Mouse (Mus musculus): ENCODE measurements around the gene Epm2aip1. TPM values are rescaled to one million over a fixed set of nuclear protein-coding genes. Genes with fewer than 3 reads are reported as not detected.

The Epm2aip1 gene
- polyA plus RNA-seq, 1 experiment from 2014 or later = 39.3 TPM

GRCm38 (mm10) chr9:111267998-111268397 is 3.7 kb upstream of the Epm2aip1 start:
- WGBS = 94% methylated on average over 2 of the region's 2 CpGs
- Histone ChIP-seq H3K4me1 (peaks cover 11% of the 10 kb centered on the region), H3K27ac (no peak overlapping the region), H3K36me3 (peaks cover 28% of the 10 kb centered on the region), H3K4me2 (replicated peaks) (no peak overlapping the region), H3K27me3 (no peaks in the 10 kb centered on the region), H3K9me3 (no peaks in the 10 kb centered on the region), H3K4me3 (no peak overlapping the region), H3K9ac (no peak overlapping the region)
- ATAC-seq (ENCODE audit: low FRiP score, low read depth) = no peak

DNA sequence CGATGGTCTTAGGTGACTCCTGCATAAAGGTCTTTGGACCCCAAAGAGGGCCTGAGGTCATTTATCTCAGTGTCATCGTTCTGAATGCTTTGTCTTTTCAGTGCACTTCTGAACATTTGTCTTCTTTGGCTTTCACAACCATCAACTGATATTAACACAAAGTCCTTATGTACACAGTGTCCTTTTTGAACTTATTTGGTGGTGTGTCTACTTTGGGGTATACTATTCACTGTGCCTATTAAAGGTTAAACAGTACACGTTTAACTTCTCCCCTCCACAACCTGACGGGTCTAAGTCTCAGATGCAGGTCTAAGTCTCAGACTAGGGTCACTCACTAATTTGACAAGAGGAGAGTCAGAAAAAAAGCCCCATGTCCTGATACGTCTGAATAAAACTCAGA is 1.1 kb upstream of the Epm2aip1 start:
- Histone ChIP-seq H3K4me2 (replicated peaks) (peak overlapping the region; percentile 76), H3K36me3 (peaks cover 31% of the 10 kb centered on the region), H3K4me1 (peaks cover 35% of the 10 kb centered on the region), H3K27me3 (no peaks in the 10 kb centered on the region), H3K27ac (peak overlapping the region; percentile 95), H3K9me3 (no peaks in the 10 kb centered on the region), H3K4me3 (peak overlapping the region; percentile 91), H3K9ac (peak overlapping the region; percentile 84)
- ATAC-seq (ENCODE audit: low FRiP score, low read depth) = no peak
- 20% methylated on average over 5 of the region's 5 CpGs for WGBS

DNA sequence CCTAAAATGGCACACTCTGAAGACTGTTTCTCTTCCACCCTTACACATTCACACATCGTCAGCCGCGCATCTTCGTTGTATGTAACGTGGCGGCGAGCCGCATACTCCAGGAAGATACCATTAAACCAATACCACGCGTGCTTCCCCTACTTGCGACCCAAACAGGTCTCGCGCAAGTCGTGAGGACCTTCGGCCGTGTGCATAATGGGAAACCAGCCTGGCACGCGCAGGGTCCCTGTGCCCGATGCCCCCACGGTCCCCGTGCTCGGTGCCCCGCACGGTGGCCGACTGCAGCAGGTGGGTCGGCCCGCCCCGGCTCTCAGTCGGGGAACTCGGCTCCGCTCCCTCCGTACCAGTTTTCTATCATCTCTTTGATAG is 684 bp upstream of the Epm2aip1 start:
- peak overlapping the region; percentile 95 for H3K27ac ChIP-seq
- H3K27me3 ChIP-seq = no peaks in the 10 kb centered on the region
- peak; percentile 66 for ATAC-seq (ENCODE audit: low FRiP score, low read depth)
- peak overlapping the region; percentile 76 for H3K4me2 ChIP-seq (replicated peaks)
- peaks cover 32% of the 10 kb centered on the region for H3K36me3 ChIP-seq
- under 1% methylated on average over 32 of the region's 32 CpGs for WGBS
- H3K9me3 ChIP-seq = no peaks in the 10 kb centered on the region
- peak overlapping the region; percentile 84 for H3K9ac ChIP-seq
- H3K4me3 ChIP-seq = peak overlapping the region; percentile 91
- peaks cover 39% of the 10 kb centered on the region for H3K4me1 ChIP-seq

DNA sequence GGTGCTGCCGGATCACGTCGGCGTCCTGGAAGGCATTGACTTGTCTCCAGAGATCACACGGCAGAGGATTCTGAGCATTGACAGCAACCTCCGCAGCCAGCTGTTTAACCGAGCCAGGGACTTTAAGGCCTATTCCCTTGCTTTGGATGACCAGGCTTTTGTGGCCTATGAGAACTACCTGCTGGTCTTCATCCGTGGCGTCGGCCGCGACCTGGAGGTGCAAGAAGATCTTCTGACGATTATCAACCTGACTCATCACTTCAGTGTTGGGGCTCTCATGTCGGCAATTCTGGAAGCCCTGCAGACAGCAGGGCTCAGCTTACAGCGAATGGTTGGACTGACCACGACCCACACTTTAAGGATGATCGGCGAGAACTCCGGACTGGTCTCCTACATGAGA is 627 bp downstream of the Epm2aip1 start:
- WGBS = 9% methylated on average over 19 of the region's 19 CpGs
- Histone ChIP-seq H3K36me3 (peaks cover 30% of the 10 kb centered on the region), H3K4me3 (peak overlapping the region; percentile 91), H3K27ac (peak overlapping the region; percentile 94), H3K4me2 (replicated peaks) (peak overlapping the region; percentile 91), H3K4me1 (peaks cover 47% of the 10 kb centered on the region), H3K27me3 (no peaks in the 10 kb centered on the region), H3K9ac (peak overlapping the region; percentile 97), H3K9me3 (no peaks in the 10 kb centered on the region)
- no peak for ATAC-seq (ENCODE audit: low FRiP score, low read depth)

DNA sequence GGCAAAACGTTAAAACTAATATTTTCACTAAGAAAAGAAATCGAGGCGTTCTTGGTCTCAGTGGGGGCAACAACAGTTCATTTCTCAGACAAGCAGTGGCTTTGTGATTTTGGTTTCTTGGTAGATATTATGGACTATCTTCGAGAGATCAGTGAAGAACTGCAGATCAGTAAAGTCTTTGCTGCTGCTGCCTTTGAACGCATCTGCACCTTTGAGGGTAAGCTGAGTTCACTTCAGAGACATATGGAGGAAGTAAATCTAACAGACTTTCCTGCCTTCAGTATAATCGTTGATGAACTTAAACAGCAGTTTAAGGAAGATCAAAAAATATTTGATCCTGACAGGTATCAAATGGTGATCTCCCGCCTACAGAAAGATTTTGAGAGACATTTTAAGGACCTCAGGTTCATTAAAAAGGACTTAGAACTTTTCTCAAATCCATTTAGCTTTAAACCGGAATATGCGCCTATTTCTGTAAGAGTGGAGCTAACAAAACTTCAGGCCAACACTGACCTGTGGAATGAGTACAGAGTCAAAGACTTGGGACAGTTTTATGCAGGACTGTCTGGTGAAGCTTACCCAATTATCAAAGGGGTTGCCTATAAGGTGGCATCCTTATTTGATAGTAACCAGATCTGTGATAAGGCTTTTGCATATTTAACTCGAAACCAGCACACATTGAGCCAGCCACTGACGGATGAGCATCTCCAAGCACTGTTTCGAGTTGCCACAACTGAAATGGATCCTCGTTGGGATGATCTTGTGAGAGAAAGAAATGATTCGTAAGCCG is 1.5 kb downstream of the Epm2aip1 start:
- ATAC-seq (ENCODE audit: low FRiP score, low read depth) = no peak
- WGBS = 67% methylated on average over 15 of the region's 15 CpGs
- Histone ChIP-seq H3K9ac (peak overlapping the region; percentile 97), H3K27ac (no peak overlapping the region), H3K27me3 (no peaks in the 10 kb centered on the region), H3K4me2 (replicated peaks) (peak overlapping the region; percentile 91), H3K4me3 (peak overlapping the region; percentile 91), H3K4me1 (peaks cover 47% of the 10 kb centered on the region), H3K9me3 (no peaks in the 10 kb centered on the region), H3K36me3 (peaks cover 34% of the 10 kb centered on the region)

DNA sequence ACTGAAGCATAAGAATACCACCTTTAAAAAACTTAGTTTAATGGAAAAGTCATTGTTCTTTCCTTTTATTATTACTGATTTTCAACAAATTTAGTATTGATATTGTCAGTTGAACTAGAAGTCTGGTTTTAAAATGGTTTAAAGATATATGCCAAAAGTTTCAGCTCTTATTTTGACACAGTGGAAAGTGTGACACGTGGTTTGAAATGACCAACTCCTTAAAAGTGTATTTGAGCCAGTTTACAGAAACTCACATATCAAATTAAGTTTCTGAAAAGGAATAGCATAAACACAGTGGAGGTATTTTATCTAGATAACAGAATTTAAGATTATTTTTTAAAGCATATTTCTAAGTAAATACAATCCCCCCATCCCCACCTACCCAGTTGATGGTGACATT is 2.2 kb downstream of the Epm2aip1 start:
- Histone ChIP-seq H3K4me3 (peak overlapping the region; percentile 91), H3K9ac (no peak overlapping the region), H3K36me3 (peaks cover 42% of the 10 kb centered on the region), H3K27ac (no peak overlapping the region), H3K4me2 (replicated peaks) (peak overlapping the region; percentile 91), H3K9me3 (no peaks in the 10 kb centered on the region), H3K27me3 (no peaks in the 10 kb centered on the region), H3K4me1 (peaks cover 47% of the 10 kb centered on the region)
- no peak for ATAC-seq (ENCODE audit: low FRiP score, low read depth)
- WGBS = 77% methylated on average over 1 of the region's 1 CpGs

- 15% methylated on average over 1 of the region's 1 CpGs for WGBS
- peaks cover 46% of the 10 kb centered on the region for H3K4me1 ChIP-seq
These were observed 3.4 kb downstream of the Epm2aip1 start for GRCm38 (mm10) chr9:111275156-111275555.

GRCm38 (mm10) chr9:111285061-111285460 is 13.3 kb downstream of the Epm2aip1 start:
- no peak overlapping the region for H3K9ac ChIP-seq
- H3K36me3 ChIP-seq = no peaks in the 10 kb centered on the region
- 59% methylated on average over 3 of the region's 3 CpGs for WGBS
- no peaks in the 10 kb centered on the region for H3K9me3 ChIP-seq
- no peak overlapping the region for H3K4me2 ChIP-seq (replicated peaks)
- H3K4me3 ChIP-seq = no peak overlapping the region
- no peak overlapping the region for H3K27ac ChIP-seq
- no peak for ATAC-seq (ENCODE audit: low FRiP score, low read depth)
- H3K4me1 ChIP-seq = 0 out of 2 replicates have a peak, but pooled peaks cover 4% of the 10 kb centered on the region
- H3K27me3 ChIP-seq = no peaks in the 10 kb centered on the region

More at GRCm38 (mm10) chr9:111275156-111275555, 3.4 kb downstream of the Epm2aip1 start:
- H3K9me3 ChIP-seq = no peaks in the 10 kb centered on the region
- no peak for ATAC-seq (ENCODE audit: low FRiP score, low read depth)
- H3K27ac ChIP-seq = no peak overlapping the region
- H3K4me3 ChIP-seq = peak overlapping the region; percentile 91
- H3K9ac ChIP-seq = peak overlapping the region; percentile 40; the same call in 1 of the 2 replicates
- no peaks in the 10 kb centered on the region for H3K27me3 ChIP-seq
- H3K36me3 ChIP-seq = peaks cover 50% of the 10 kb centered on the region
- H3K4me2 ChIP-seq (replicated peaks) = peak overlapping the region; percentile 91

DNA sequence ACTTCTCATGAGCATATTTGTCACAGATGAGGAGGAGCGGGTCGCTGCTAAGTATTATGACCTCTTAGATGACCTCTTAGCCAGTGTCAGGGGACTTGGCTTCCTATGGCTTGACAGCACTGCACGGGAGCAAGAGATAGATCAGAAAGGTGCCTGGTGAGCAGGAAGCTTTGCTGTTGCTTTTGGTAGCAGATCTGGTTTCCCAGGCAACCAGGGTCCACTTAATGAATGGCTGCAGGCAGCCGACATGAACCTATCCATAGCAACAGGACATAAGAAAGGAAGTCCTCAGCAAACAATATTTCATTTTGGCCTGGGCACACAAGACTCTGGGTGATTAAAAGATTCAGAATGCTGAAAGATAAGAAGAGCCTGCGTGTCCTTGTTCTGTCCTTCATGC is 13.9 kb downstream of the Epm2aip1 start:
- ATAC-seq (ENCODE audit: low FRiP score, low read depth) = no peak
- Histone ChIP-seq H3K36me3 (no peaks in the 10 kb centered on the region), H3K4me2 (replicated peaks) (no peak overlapping the region), H3K4me1 (0 out of 2 replicates have a peak, but pooled peaks cover 4% of the 10 kb centered on the region), H3K4me3 (no peak overlapping the region), H3K9ac (no peak overlapping the region), H3K27ac (no peak overlapping the region; the same call in 1 of the 2 replicates), H3K27me3 (no peaks in the 10 kb centered on the region), H3K9me3 (no peaks in the 10 kb centered on the region)
- 28% methylated on average over 5 of the region's 5 CpGs for WGBS

DNA sequence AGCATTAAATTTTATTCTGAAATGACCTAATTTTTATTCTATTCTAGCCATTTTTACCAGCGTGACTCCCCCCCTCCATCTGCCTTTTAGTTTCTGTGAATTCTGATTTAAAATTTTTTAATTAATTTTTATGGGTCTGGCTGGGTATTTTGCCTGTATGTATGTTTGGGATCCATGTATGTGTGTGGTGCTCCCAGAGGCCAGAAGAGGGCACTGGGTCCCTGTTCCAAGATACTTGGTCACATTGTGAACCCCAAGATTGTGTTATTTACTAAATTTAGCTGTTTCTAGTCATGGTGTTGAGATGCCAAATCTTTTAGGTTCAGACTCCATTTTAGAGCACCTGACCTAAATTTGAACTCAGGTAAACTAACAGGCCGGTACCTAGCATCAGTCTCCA is 14.7 kb downstream of the Epm2aip1 start:
- ATAC-seq (ENCODE audit: low FRiP score, low read depth) = no peak
- 0 out of 2 replicates have a peak, but pooled peaks cover 4% of the 10 kb centered on the region for H3K4me1 ChIP-seq
- WGBS = 69% methylated on average over 2 of the region's 2 CpGs
- no peak overlapping the region for H3K27ac ChIP-seq
- H3K4me2 ChIP-seq (replicated peaks) = no peak overlapping the region
- no peaks in the 10 kb centered on the region for H3K9me3 ChIP-seq
- no peaks in the 10 kb centered on the region for H3K27me3 ChIP-seq
- no peak overlapping the region for H3K9ac ChIP-seq
- H3K36me3 ChIP-seq = no peaks in the 10 kb centered on the region
- no peak overlapping the region for H3K4me3 ChIP-seq

- Histone ChIP-seq H3K4me1 (0 out of 2 replicates have a peak, but pooled peaks cover 4% of the 10 kb centered on the region), H3K9me3 (no peaks in the 10 kb centered on the region), H3K27me3 (no peaks in the 10 kb centered on the region), H3K9ac (no peak overlapping the region), H3K36me3 (no peaks in the 10 kb centered on the region), H3K4me2 (replicated peaks) (no peak overlapping the region), H3K27ac (no peak overlapping the region), H3K4me3 (no peak overlapping the region)
- WGBS = 97% methylated on average over 4 of the region's 4 CpGs
- no peak for ATAC-seq (ENCODE audit: low FRiP score, low read depth)
These were observed 16.2 kb downstream of the Epm2aip1 start for GRCm38 (mm10) chr9:111287956-111288355.

DNA sequence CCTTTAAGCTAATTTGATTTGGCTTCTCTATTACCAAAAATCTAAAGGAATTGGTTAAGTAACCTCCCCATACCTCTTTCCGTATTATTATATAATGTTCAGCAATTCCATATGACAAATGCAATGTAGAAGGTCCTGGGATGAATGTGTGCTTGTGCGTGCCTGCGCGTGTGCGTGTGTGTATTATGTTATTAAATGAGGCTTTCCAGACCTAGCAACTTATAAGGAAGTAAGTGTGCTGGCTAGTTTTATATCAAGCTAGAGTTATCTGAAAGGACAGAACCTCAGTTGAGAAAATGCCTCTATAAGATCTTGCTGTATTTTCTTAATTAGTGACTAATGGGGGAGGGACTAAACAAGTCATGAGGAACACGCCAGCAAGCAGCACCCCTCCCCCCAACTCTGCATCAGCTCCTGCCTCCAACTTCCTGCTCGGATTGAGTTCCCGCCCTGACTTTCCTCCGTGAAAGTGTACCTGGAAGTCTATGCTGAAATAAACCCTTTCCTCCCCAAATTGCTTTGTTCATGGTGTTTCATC is 17.6 kb downstream of the Epm2aip1 start:
- WGBS = 47% methylated on average over 9 of the region's 9 CpGs
- H3K4me2 ChIP-seq (replicated peaks) = peak overlapping the region; percentile 52
- peak; percentile 33 for ATAC-seq (ENCODE audit: low FRiP score, low read depth)

More for the DNA sequence above, 17.6 kb downstream of the Epm2aip1 start:
- Histone ChIP-seq H3K4me3 (peak overlapping the region; percentile 18), H3K36me3 (no peaks in the 10 kb centered on the region), H3K27me3 (no peaks in the 10 kb centered on the region), H3K27ac (no peak overlapping the region), H3K4me1 (0 out of 2 replicates have a peak, but pooled peaks cover 4% of the 10 kb centered on the region), H3K9me3 (no peaks in the 10 kb centered on the region), H3K9ac (no peak overlapping the region)
